Mouse (Mus musculus): ENCODE measurements around the gene Mrpl53.

- TF ChIP-seq CTCF (IDR thresholded peaks at IDR 0.05; ENCODE audit: extremely low read depth, insufficient read depth, low read length) = no peak
- no peak for TF ChIP-seq POLR2A (IDR thresholded peaks at IDR 0.05; ENCODE audit: extremely low read depth, insufficient read depth, low read length)
Observed at GRCm38 (mm10) chr6:83071220-83071619, 37.6 kb upstream of the Mrpl53 start.
